Mouse (Mus musculus): ENCODE measurements around the gene Nfib. TPM values are rescaled to one million over a fixed set of nuclear protein-coding genes. Genes with fewer than 3 reads are reported as not detected.
"Not testable (repeated sequence)": the region's sequence is repeated elsewhere in the genome, so short reads cannot be mapped to it uniquely, and the experiment has no call there.

Gene Nfib
- polyA plus RNA-seq, 1 experiment from 2014 or later, result 41.4 TPM

- Histone ChIP-seq H3K27ac (no peak overlapping the region), H3K9me3 (no peaks in the 10 kb centered on the region), H3K27me3 (replicated peaks) (no peaks in the 10 kb centered on the region), H3K4me3 (replicated peaks) (no peak overlapping the region), H3K4me1 (replicated peaks) (no peaks in the 10 kb centered on the region), H3K9ac (no peak overlapping the region), H3K36me3 (no peaks in the 10 kb centered on the region), H3K4me2 (replicated peaks) (no peak overlapping the region)
- 0 out of 2 replicates have a peak, but pooled peaks have one; percentile 25 for ATAC-seq
- 87% methylated on average over 2 of the region's 2 CpGs for WGBS
Observed at GRCm38 (mm10) chr4:82287454-82287853, 418.1 kb downstream of the Nfib start.

GRCm38 (mm10) chr4:82286931-82287330 is 418.6 kb downstream of the Nfib start:
- H3K27me3 ChIP-seq (replicated peaks), result no peaks in the 10 kb centered on the region
- no peak overlapping the region for H3K27ac ChIP-seq
- H3K9me3 ChIP-seq, result no peaks in the 10 kb centered on the region
- 91% methylated on average over 2 of the region's 2 CpGs for WGBS
- H3K4me2 ChIP-seq (replicated peaks), result no peak overlapping the region
- no peaks in the 10 kb centered on the region for H3K36me3 ChIP-seq
- no peak overlapping the region for H3K9ac ChIP-seq
- H3K4me1 ChIP-seq (replicated peaks), result no peaks in the 10 kb centered on the region
- ATAC-seq, result no peak
- H3K4me3 ChIP-seq (replicated peaks), result no peak overlapping the region

- Histone ChIP-seq H3K27me3 (replicated peaks) (no peaks in the 10 kb centered on the region), H3K4me2 (replicated peaks) (no peak overlapping the region), H3K27ac (no peak overlapping the region), H3K9me3 (no peaks in the 10 kb centered on the region), H3K4me1 (replicated peaks) (no peaks in the 10 kb centered on the region), H3K36me3 (no peaks in the 10 kb centered on the region), H3K4me3 (replicated peaks) (no peak overlapping the region), H3K9ac (no peak overlapping the region)
- no peak for ATAC-seq
- 78% methylated on average over 6 of the region's 6 CpGs for WGBS
Observed at GRCm38 (mm10) chr4:82283536-82283935, 422.0 kb downstream of the Nfib start.

DNA sequence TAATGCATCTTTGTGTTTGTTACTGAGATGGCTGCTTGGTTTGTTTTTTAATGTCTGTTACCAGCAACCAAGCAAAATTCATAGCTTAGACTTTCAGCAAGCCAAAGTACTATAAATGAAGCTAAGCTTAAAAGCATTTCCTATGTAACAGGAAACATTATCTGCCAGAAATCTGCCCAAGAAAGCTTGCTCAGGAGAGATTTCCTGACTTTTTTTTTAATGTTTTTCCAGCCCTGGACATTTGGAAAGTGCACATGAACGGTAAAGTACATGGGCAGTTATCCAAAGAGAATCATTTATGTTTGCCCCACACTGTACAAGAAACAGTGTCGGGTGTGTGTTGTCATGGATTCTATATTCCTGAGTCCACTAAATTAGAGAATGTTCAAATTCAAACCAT is 429.6 kb downstream of the Nfib start:
- Histone ChIP-seq H3K36me3 (no peaks in the 10 kb centered on the region), H3K9ac (no peak overlapping the region), H3K9me3 (no peaks in the 10 kb centered on the region), H3K4me2 (replicated peaks) (no peak overlapping the region), H3K4me3 (replicated peaks) (no peak overlapping the region), H3K4me1 (replicated peaks) (no peaks in the 10 kb centered on the region), H3K27ac (no peak overlapping the region; the same call in 1 of the 2 replicates), H3K27me3 (replicated peaks) (no peaks in the 10 kb centered on the region)
- 47% methylated on average over 2 of the region's 2 CpGs for WGBS
- ATAC-seq, result no peak

DNA sequence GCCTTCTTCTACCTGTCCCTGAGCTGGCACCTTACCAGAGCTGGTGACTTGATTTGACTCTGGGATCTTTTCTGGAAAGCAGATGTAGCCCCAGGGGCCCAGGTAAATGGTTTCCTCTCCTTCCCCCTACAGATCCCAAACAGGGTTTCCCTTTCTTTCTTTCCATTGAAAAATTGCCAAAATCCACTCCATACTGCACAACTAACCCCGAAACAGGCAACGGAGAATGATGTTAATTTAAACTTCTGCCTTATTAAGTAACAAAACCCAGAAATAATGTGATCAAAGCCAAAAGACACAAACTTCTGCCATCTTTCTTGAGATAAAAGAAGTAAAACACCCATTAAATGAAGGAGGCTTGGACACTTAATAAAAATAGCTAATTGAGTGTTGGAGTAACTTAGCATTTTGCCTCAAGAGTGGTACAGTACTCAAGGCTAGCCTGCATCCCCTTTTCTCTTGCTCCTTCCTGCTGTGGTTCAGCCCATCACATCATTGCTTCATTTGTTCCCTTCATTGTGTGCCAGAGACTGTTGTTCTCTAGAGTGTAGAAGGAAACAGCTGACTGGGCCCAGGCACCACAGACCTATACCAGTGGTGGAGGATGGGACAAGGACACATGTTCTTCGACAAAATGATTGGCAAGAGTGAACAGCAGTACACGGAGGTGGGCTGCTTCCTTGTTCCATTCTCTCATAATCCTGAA is 432.3 kb downstream of the Nfib start:
- WGBS, result 84% methylated on average over 4 of the region's 4 CpGs
- Histone ChIP-seq H3K27ac (no peak overlapping the region), H3K36me3 (no peaks in the 10 kb centered on the region), H3K4me3 (replicated peaks) (no peak overlapping the region), H3K4me2 (replicated peaks) (no peak overlapping the region), H3K4me1 (replicated peaks) (0 out of 2 replicates have a peak, but pooled peaks cover 2% of the 10 kb centered on the region), H3K9ac (no peak overlapping the region), H3K27me3 (replicated peaks) (no peaks in the 10 kb centered on the region), H3K9me3 (no peaks in the 10 kb centered on the region)
- no peak for ATAC-seq

- H3K27me3 ChIP-seq (replicated peaks), result no peaks in the 10 kb centered on the region
- H3K4me3 ChIP-seq (replicated peaks), result no peak overlapping the region
- WGBS, result 65% methylated on average over 4 of the region's 4 CpGs
- H3K4me2 ChIP-seq (replicated peaks), result no peak overlapping the region
- H3K4me1 ChIP-seq (replicated peaks), result 0 out of 2 replicates have a peak, but pooled peaks cover 6% of the 10 kb centered on the region
- H3K36me3 ChIP-seq, result no peaks in the 10 kb centered on the region
- no peak overlapping the region for H3K27ac ChIP-seq
- no peak for ATAC-seq
- no peaks in the 10 kb centered on the region for H3K9me3 ChIP-seq
- no peak overlapping the region for H3K9ac ChIP-seq
Observed at GRCm38 (mm10) chr4:82272099-82272498, 433.5 kb downstream of the Nfib start.

GRCm38 (mm10) chr4:82271547-82271946 is 434.0 kb downstream of the Nfib start:
- no peaks in the 10 kb centered on the region for H3K36me3 ChIP-seq
- no peak overlapping the region for H3K4me3 ChIP-seq (replicated peaks)
- no peaks in the 10 kb centered on the region for H3K27me3 ChIP-seq (replicated peaks)
- H3K4me2 ChIP-seq (replicated peaks), result no peak overlapping the region
- 68% methylated on average over 3 of the region's 3 CpGs for WGBS
- H3K4me1 ChIP-seq (replicated peaks), result 0 out of 2 replicates have a peak, but pooled peaks cover 6% of the 10 kb centered on the region
- no peak overlapping the region for H3K9ac ChIP-seq
- no peak for ATAC-seq
- H3K27ac ChIP-seq, result no peak overlapping the region
- no peaks in the 10 kb centered on the region for H3K9me3 ChIP-seq

GRCm38 (mm10) chr4:82267832-82268778 is 437.4 kb downstream of the Nfib start:
- no peak overlapping the region for H3K4me2 ChIP-seq (replicated peaks)
- no peak overlapping the region for H3K27ac ChIP-seq
- no peak for ATAC-seq
- whole genome bisulfite sequencing, result 49% methylated on average over 14 of the region's 14 CpGs
- H3K9ac ChIP-seq, result no peak overlapping the region
- H3K4me3 ChIP-seq (replicated peaks), result no peak overlapping the region
- H3K36me3 ChIP-seq, result no peaks in the 10 kb centered on the region
- H3K9me3 ChIP-seq, result no peaks in the 10 kb centered on the region
- H3K4me1 ChIP-seq (replicated peaks), result 0 out of 2 replicates have a peak, but pooled peaks cover 16% of the 10 kb centered on the region
- H3K27me3 ChIP-seq (replicated peaks), result no peaks in the 10 kb centered on the region

- Histone ChIP-seq H3K9ac (no peak overlapping the region), H3K4me2 (replicated peaks) (no peak overlapping the region), H3K36me3 (no peaks in the 10 kb centered on the region), H3K9me3 (no peaks in the 10 kb centered on the region), H3K4me3 (replicated peaks) (no peak overlapping the region), H3K4me1 (replicated peaks) (0 out of 2 replicates have a peak, but pooled peaks cover 16% of the 10 kb centered on the region), H3K27ac (peak overlapping the region; percentile 17; the same call in 1 of the 2 replicates), H3K27me3 (replicated peaks) (no peaks in the 10 kb centered on the region)
- ATAC-seq, result no peak; the same call in 1 of the 2 replicates
- 24% methylated on average over 4 of the region's 4 CpGs for WGBS
Observed at GRCm38 (mm10) chr4:82266066-82266619, 439.4 kb downstream of the Nfib start.

GRCm38 (mm10) chr4:82258545-82258944 is 447.0 kb downstream of the Nfib start:
- H3K4me3 ChIP-seq (replicated peaks); H3K9me3 ChIP-seq; H3K27ac ChIP-seq; H3K27me3 ChIP-seq (replicated peaks); H3K36me3 ChIP-seq; H3K9ac ChIP-seq; H3K4me1 ChIP-seq (replicated peaks); ATAC-seq; H3K4me2 ChIP-seq (replicated peaks): not testable (repeated sequence)
- whole genome bisulfite sequencing, result 86% methylated on average over 1 of the region's 1 CpGs

GRCm38 (mm10) chr4:82252054-82252453 is 453.5 kb downstream of the Nfib start:
- WGBS, result 87% methylated on average over 8 of the region's 8 CpGs
- no peak for ATAC-seq
- no peak overlapping the region for H3K4me2 ChIP-seq (replicated peaks)

DNA sequence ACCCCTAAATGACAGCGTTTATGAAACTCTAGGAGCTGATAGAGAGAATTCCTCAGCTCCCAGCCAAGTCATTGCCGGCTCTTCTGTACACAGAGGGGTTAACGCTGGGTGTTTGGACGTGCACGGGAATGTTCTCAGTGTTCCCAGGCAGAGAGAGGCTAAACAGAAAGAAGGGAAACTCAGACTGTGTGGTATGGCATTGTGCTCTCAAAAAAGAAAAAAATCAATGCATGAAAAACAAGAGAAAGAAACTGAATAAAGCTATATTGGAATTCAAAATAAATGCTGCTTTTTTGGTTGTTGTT is 455.2 kb downstream of the Nfib start:
- Histone ChIP-seq H3K27me3 (replicated peaks) (no peaks in the 10 kb centered on the region), H3K4me3 (replicated peaks) (no peak overlapping the region), H3K9ac (no peak overlapping the region), H3K27ac (no peak overlapping the region; the same call in 1 of the 2 replicates), H3K4me2 (replicated peaks) (no peak overlapping the region), H3K9me3 (no peaks in the 10 kb centered on the region), H3K36me3 (no peaks in the 10 kb centered on the region), H3K4me1 (replicated peaks) (peaks cover 2% of the 10 kb centered on the region; the same call in 1 of the 2 replicates)
- WGBS, result 11% methylated on average over 5 of the region's 5 CpGs
- peak; percentile 91 for ATAC-seq

More at GRCm38 (mm10) chr4:82252054-82252453, 453.5 kb downstream of the Nfib start:
- Histone ChIP-seq H3K9ac (no peak overlapping the region), H3K27ac (no peak overlapping the region), H3K27me3 (replicated peaks) (no peaks in the 10 kb centered on the region), H3K4me3 (replicated peaks) (no peak overlapping the region), H3K4me1 (replicated peaks) (peaks cover 2% of the 10 kb centered on the region; the same call in 1 of the 2 replicates), H3K36me3 (no peaks in the 10 kb centered on the region), H3K9me3 (no peaks in the 10 kb centered on the region)

Measured in intestine, embryonic 15.5 days (tissue).